Mouse (Mus musculus): ENCODE results near the gene Gm13084.
"Not testable (repeated sequence)": the region's sequence is repeated elsewhere in the genome, so short reads cannot be mapped to it uniquely, and the experiment has no call there.

Gm13084 gene

DNA sequence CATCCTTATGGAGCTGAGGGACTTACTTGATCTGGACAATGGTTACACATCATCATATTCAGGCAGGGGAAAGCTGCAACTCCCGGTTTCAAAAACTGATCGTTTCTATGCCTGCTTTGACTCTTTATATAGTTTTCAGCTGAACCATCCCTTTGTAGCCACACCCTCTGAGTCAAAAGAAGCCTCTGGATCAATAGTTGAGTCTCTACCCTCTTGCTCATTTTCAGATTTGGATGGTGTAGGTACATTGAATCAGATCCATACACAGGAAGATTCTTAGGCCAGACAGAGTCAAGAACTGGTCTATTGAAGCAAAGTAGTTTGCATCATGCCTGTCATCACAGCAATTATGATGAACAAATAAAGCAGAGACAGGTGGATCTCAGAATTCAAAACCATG, at the start of gene Gm13084:
Gene Gm13084, minus strand, starts transcription at position 101 of the 400 bp plus-strand sequence.
- DNase-seq (ENCODE audit: low read depth, low spot score), result no peak

DNA sequence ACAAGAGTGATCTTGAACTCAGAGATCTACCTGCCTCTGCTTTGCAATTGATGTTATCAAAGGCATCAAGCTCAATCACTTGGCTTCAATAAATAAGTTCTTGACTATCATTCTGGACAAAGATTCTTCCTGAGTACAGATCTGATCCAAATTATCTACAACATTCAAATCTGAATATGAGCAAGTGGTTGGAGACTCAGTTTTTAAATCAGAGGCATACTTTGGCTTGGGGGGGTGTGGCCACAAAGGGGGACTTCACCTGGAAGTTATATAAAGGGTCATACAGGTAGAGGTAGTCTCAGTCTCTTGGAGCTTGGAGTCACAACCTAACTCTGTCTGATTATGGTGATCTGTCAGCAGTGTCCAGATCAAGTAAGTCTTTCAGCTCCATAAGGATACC, 30.3 kb upstream of the Gm13084 start, which contains the start of gene Gm13103:
Gene Gm13103, plus strand, starts transcription at position 301 of the 400 bp plus-strand sequence.
- DNase-seq (ENCODE audit: low read depth, low spot score), result not testable (repeated sequence)

DNA sequence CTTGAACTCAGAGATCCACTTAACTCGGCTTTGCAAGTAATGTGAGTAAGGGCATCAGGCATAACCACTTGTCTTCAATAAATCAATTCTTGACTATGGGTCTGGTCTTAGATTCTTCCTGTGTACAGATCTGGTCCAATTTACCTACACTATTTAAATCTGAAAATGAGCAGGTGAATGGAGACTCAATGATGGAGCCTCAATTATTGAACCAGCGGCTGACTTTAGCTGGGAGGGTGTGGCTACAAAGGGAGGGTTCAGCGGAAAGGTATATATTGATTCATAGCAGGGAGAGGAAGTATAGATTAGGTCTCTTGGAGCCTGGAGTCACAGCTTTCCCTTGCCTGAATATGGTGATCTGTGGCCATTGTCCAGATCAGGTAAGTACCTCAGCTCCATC, 26.8 kb downstream of the Gm13084 start, which contains the start of gene Gm13023:
Gene Gm13023, plus strand, starts transcription at position 301 of the 400 bp plus-strand sequence.
- DNase-seq (ENCODE audit: low read depth, low spot score), result not testable (repeated sequence)
